Mouse (Mus musculus) neural tube, embryonic 12.5 days (tissue): ENCODE data around the gene Lemd2. TPM values are rescaled to one million over a fixed set of nuclear protein-coding genes. Genes with fewer than 3 reads are reported as not detected.

Source experiments
- ATAC-seq: fragments of 200-750 bp; cut with Nextera tagmentation; 2 replicates; pipeline ENCODE4 v1.8.0; 2017; ENCODE audit warnings: low read depth, mild to moderate bottlenecking, moderate TSS enrichment, moderate library complexity; ENCODE audit not compliant: low FRiP score
- H3K27ac ChIP-seq: fragments of 300-500 bp; sonication (generic); 2 replicates; pipeline ENCODE4 v1.5.1; 2016
- H3K27me3 ChIP-seq: fragments of 300-500 bp; sonication (generic); replicated peaks from 2 replicates; pipeline ENCODE4 v1.6.1; 2016; ENCODE audit warnings: mild to moderate bottlenecking
- H3K36me3 ChIP-seq: fragments of 300-500 bp; sonication (generic); 2 replicates; pipeline ENCODE4 v1.6.1; 2016; ENCODE audit warnings: mild to moderate bottlenecking
- H3K4me1 ChIP-seq: fragments of 300-500 bp; sonication (generic); 2 replicates; pipeline ENCODE4 v1.6.1; 2016
- H3K4me2 ChIP-seq: fragments of 300-500 bp; sonication (generic); replicated peaks from 2 replicates; pipeline ENCODE4 v1.6.1; 2016; ENCODE audit warnings: mild to moderate bottlenecking
- H3K4me3 ChIP-seq: fragments of 300-500 bp; sonication (generic); 2 replicates; pipeline ENCODE4 v1.5.1; 2016
- H3K9ac ChIP-seq: fragments of 300-500 bp; sonication (generic); 2 replicates; pipeline ENCODE4 v1.6.1; 2016; ENCODE audit warnings: mild to moderate bottlenecking
- H3K9me3 ChIP-seq: fragments of 300-500 bp; sonication (generic); 2 replicates; pipeline ENCODE4 v1.6.1; 2016; ENCODE audit warnings: mild to moderate bottlenecking
- WGBS: fragments of 180-500 bp; shearing (Covaris S2); methylation state at CpG from one replicate; pipeline ENCODE4 v1.1.7; 2016; 5-methylcytosine and 5-hydroxymethylcytosine counted together
- polyA plus RNA-seq: library from polyadenylated mRNA; unstranded; fragments of >200 nt; fragmentation: Nextera tagmentation; extraction: Ambion mirVana; gene quantifications from 2 replicates; pipeline ENCODE4 v1.2.1, GENCODE M21; 2016

Lemd2 gene
- polyA plus RNA-seq, 1 experiment from 2014 or later: 34.5 TPM

GRCm38 (mm10) chr17:27144152-27144551, 60.1 kb downstream of the Lemd2 start:
- no peak overlapping the region for H3K9ac ChIP-seq
- no peak overlapping the region for H3K4me3 ChIP-seq
- H3K27ac ChIP-seq: no peak overlapping the region
- no peaks in the 10 kb centered on the region for H3K36me3 ChIP-seq
- no peak overlapping the region for H3K4me2 ChIP-seq
- H3K9me3 ChIP-seq: no peaks in the 10 kb centered on the region
- H3K4me1 ChIP-seq: peaks cover 62% of the 10 kb centered on the region
- no peak for ATAC-seq
- WGBS: 85% methylated on average over 4 of the region's 4 CpGs
- H3K27me3 ChIP-seq: no peaks in the 10 kb centered on the region

DNA sequence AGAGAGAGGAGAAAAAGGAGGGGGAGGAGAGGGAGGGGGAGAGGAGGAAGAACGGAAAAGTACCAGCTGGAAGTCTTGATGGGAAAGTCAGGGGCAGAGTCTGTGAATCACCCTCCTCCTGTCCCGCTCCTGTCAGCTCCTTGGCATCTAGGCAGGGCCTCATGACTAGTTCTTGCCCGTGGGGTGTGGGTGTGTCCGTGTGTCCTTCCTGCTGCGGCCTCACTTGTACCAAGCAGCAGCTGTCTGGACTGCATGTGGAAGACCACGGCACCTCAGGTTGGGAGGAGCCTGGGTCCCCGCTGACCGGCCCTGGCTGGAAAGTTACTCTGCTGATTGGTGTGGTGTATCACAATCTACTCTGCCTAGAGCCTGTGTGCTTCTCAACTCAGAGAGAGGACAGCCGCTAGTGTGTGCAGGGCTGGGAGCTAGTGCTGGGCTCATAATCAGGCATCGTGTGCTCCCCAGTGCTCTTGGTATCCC, 62.3 kb downstream of the Lemd2 start:
- Histone ChIP-seq H3K4me3 (no peak overlapping the region), H3K27ac (no peak overlapping the region), H3K36me3 (no peaks in the 10 kb centered on the region), H3K4me2 (0 out of 2 replicates have a peak overlapping the region, but pooled peaks have one; percentile 16), H3K9me3 (no peaks in the 10 kb centered on the region), H3K9ac (no peak overlapping the region), H3K27me3 (no peaks in the 10 kb centered on the region), H3K4me1 (peaks cover 58% of the 10 kb centered on the region)
- ATAC-seq: no peak
- 45% methylated on average over 10 of the region's 10 CpGs for WGBS

DNA sequence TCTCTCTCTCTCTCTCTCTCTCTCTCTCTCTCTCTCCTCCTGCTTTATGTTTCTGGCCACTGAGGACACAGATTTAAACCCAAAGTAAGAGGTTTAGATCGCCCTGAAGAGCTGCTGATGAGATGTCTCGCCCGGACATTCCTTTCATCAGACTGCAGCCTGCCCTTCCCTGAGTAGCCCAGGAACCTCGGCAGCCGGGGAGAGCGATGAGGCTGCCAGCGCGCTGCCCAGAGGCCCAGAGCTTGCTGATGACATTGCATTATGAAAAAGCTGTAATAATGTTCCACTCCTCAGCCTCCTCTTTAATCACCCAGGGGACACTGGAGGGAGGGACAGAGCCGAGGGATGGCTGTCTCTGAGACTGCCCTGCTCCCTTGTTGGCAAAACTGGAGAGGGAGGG, 64.0 kb downstream of the Lemd2 start:
- H3K27me3 ChIP-seq: no peaks in the 10 kb centered on the region
- no peaks in the 10 kb centered on the region for H3K36me3 ChIP-seq
- no peak overlapping the region for H3K27ac ChIP-seq
- no peak for ATAC-seq
- no peak overlapping the region for H3K9ac ChIP-seq
- no peak overlapping the region for H3K4me2 ChIP-seq
- no peaks in the 10 kb centered on the region for H3K9me3 ChIP-seq
- peaks cover 46% of the 10 kb centered on the region for H3K4me1 ChIP-seq
- no peak overlapping the region for H3K4me3 ChIP-seq
- WGBS: 49% methylated on average over 9 of the region's 9 CpGs

Other genes with a start within 250 kb of the Lemd2 start
- 17.6 and 19.4 TPM in 2 replicates for gene Zbtb9, start 231.3 kb downstream of the Lemd2 start, polyA plus RNA-seq
- gene Bak1, start 175.5 kb downstream of the Lemd2 start, polyA plus RNA-seq: 2.5 and 3.0 TPM in 2 replicates
- 2.2 and 2.4 TPM in 2 replicates for gene Itpr3, start 147.2 kb downstream of the Lemd2 start, polyA plus RNA-seq
- gene Uqcc2, start 70.6 kb downstream of the Lemd2 start, polyA plus RNA-seq: 307 and 321 TPM in 2 replicates
- gene Ip6k3, start 36.7 kb downstream of the Lemd2 start, polyA plus RNA-seq: 0.18 and 0.38 TPM in 2 replicates